In genomic region chr5:118029035-118029408, GRCm38 (mm10) we compare ENCODE assay signal across 8 mouse cellular contexts. TPM values are rescaled to one million over a fixed set of nuclear protein-coding genes. Genes with fewer than 3 reads are reported as not detected.
DNase-seq lines count a peak whose midpoint lies in the region; ATAC-seq and TF ChIP-seq lines count a peak whose summit lies in the region.

No protein-coding gene starts in this region.

- TF ChIP-seq CTCF in gastrocnemius, adult 2 months (IDR thresholded peaks at IDR 0.05) = no peak
- no peak for TF ChIP-seq CTCF in thymus, adult 2 months (IDR thresholded peaks at IDR 0.05; ENCODE audit: borderline replicate concordance, control insufficient read depth, extremely low read depth, insufficient read depth, low read length, poor library complexity)
- no peak for TF ChIP-seq CTCF in stomach, postnatal 0 days (IDR thresholded peaks at IDR 0.05; ENCODE audit: low read depth)

- H3K4me3 ChIP-seq in gastrocnemius, adult 2 months = peak overlapping the region; percentile 72
- H3K4me3 ChIP-seq in thymus, adult 2 months (ENCODE audit: control insufficient read depth, insufficient read depth, low read length) = peak overlapping the region; percentile 77
- peak overlapping the region; percentile 56 for H3K4me3 ChIP-seq in liver, embryonic 13.5 days (replicated peaks)
- peak overlapping the region; percentile 62 for H3K4me3 ChIP-seq in stomach, postnatal 0 days (ENCODE audit: low read depth, low read length)

- no peak for TF ChIP-seq EP300 in stomach, postnatal 0 days (optimal IDR thresholded peaks at IDR 0.05)

- no peak for TF ChIP-seq POLR2A in thymus, adult 2 months (IDR thresholded peaks at IDR 0.05; ENCODE audit: control insufficient read depth, extremely low read depth, insufficient read depth, low read length, poor library complexity)

- H3K4me2 ChIP-seq in liver, embryonic 13.5 days = peak overlapping the region; percentile 71
- H3K4me2 ChIP-seq in stomach, postnatal 0 days (replicated peaks; ENCODE audit: low read depth) = peak overlapping the region; percentile 96

- ATAC-seq in liver, embryonic 13.5 days (ENCODE audit: low read depth) = peak; percentile 16; the same call in 1 of the 2 replicates
- peak; percentile 31; the same call in 1 of the 2 replicates for ATAC-seq in stomach, postnatal 0 days (ENCODE audit: low FRiP score, low TSS enrichment)

- intact Hi-C loops in gastrocnemius, adult 2 months (cut with DNase I) = no loop called here
- intact Hi-C loops in gastrocnemius, postnatal 36 days (cut with DNase I) = no loop called here

- H3K36me3 ChIP-seq in thymus, adult 2 months (ENCODE audit: control insufficient read depth, insufficient read depth, low read length) = no peaks in the 10 kb centered on the region
- no peaks in the 10 kb centered on the region for H3K36me3 ChIP-seq in liver, embryonic 13.5 days
- H3K36me3 ChIP-seq in stomach, postnatal 0 days (ENCODE audit: control insufficient read depth, insufficient read depth, low read length) = no peaks in the 10 kb centered on the region

- no peaks in the 10 kb centered on the region for H3K9me3 ChIP-seq in liver, embryonic 13.5 days (replicated peaks)
- H3K9me3 ChIP-seq in stomach, postnatal 0 days (ENCODE audit: control insufficient read depth, low read length) = no peaks in the 10 kb centered on the region

- peaks cover 52% of the 10 kb centered on the region for H3K4me1 ChIP-seq in thymus, adult 2 months (replicated peaks; ENCODE audit: control insufficient read depth, insufficient read depth, low read length)
- H3K4me1 ChIP-seq in liver, embryonic 13.5 days (replicated peaks) = peaks cover 22% of the 10 kb centered on the region
- peaks cover 3% of the 10 kb centered on the region for H3K4me1 ChIP-seq in stomach, postnatal 0 days (replicated peaks; ENCODE audit: control insufficient read depth, insufficient read depth)

- DNase-seq in gastrocnemius, adult 2 months = no peak
- DNase-seq in gastrocnemius, postnatal 36 days = no peak
- no peak for DNase-seq in thymus, adult 2 months
- no peak for DNase-seq in thymus, postnatal 4 days
- no peak for DNase-seq in liver, embryonic 13.5 days
- DNase-seq in stomach, postnatal 0 days (ENCODE audit: low spot score) = peak; percentile 40
- no peak for DNase-seq in retina, embryonic 14.5 days (ENCODE audit: low spot score)
- no peak for DNase-seq in testis, postnatal 10 days (ENCODE audit: low spot score)

- 2% methylated on average over 12 of the region's 12 CpGs for WGBS in thymus, adult 2 months
- 5% methylated on average over 12 of the region's 12 CpGs for WGBS in liver, embryonic 13.5 days (ENCODE audit: insufficient replicate concordance)
- 7% methylated on average over 12 of the region's 12 CpGs for WGBS in stomach, postnatal 0 days

- H3K27ac ChIP-seq in gastrocnemius, adult 2 months = no peak overlapping the region
- H3K27ac ChIP-seq in thymus, adult 2 months (ENCODE audit: control insufficient read depth, insufficient read depth, low read length) = no peak overlapping the region
- no peak overlapping the region for H3K27ac ChIP-seq in liver, embryonic 13.5 days
- H3K27ac ChIP-seq in stomach, postnatal 0 days (replicated peaks) = no peak overlapping the region

- H3K9ac ChIP-seq in liver, embryonic 13.5 days = no peak overlapping the region
- peak overlapping the region; percentile 38; the same call in 1 of the 2 replicates for H3K9ac ChIP-seq in stomach, postnatal 0 days (ENCODE audit: low read length)

- peaks cover 17% of the 10 kb centered on the region for H3K27me3 ChIP-seq in thymus, adult 2 months (ENCODE audit: control insufficient read depth, insufficient read depth, low read length)
- H3K27me3 ChIP-seq in liver, embryonic 13.5 days = peaks cover 63% of the 10 kb centered on the region
- H3K27me3 ChIP-seq in stomach, postnatal 0 days (ENCODE audit: control insufficient read depth, insufficient read depth, low read length) = peaks cover 13% of the 10 kb centered on the region; the same call in 1 of the 2 replicates

RNA-seq across cellular contexts. Expression of gene Tesc, which starts 1.5 kb away (rescaled TPM):
- total RNA-seq in gastrocnemius, adult 2 months (2021) = under 1 TPM; 0.59 to 0.64 TPM
- total RNA-seq in gastrocnemius, postnatal 36 days (2021) = under 1 TPM; 0.44 to 0.71 TPM
- polyA plus RNA-seq in thymus, adult 2 months (2012; rRNA removed) = 48.4 and 50.5 TPM in 2 replicates
- 1.5 and 1.8 TPM in 2 replicates for polyA plus RNA-seq in liver, embryonic 13.5 days (2015; fragmentation: Nextera tagmentation; extraction: Ambion mirVana)
- 112 and 116 TPM in 2 replicates for polyA plus RNA-seq in stomach, postnatal 0 days (2015; fragmentation: Nextera tagmentation; extraction: Ambion mirVana)

RNA-seq across cellular contexts. Expression of gene Fbxo21, which starts 52.5 kb away (rescaled TPM):
- total RNA-seq in gastrocnemius, adult 2 months (2021) = 10 to 100 TPM; 11.8 to 13.3 TPM
- total RNA-seq in gastrocnemius, postnatal 36 days (2021) = 10 to 100 TPM in 1 of 2 experiments, 1 to 10 TPM in 1; 8.5 to 13.6 TPM
- 43.3 and 49.7 TPM in 2 replicates for polyA plus RNA-seq in thymus, adult 2 months (2012; rRNA removed)
- 16.9 and 19.6 TPM in 2 replicates for polyA plus RNA-seq in liver, embryonic 13.5 days (2015; fragmentation: Nextera tagmentation; extraction: Ambion mirVana)
- polyA plus RNA-seq in stomach, postnatal 0 days (2015; fragmentation: Nextera tagmentation; extraction: Ambion mirVana) = 19.2 and 20.7 TPM in 2 replicates

Comparison
In these comparisons a context has a peak if more than half of its experiments do, and no peak if none do; other contexts are left out.
1. RNA of gene Tesc, which starts 1.5 kb away (polyA plus RNA-seq): 112 to 116 TPM in stomach, postnatal 0 days and 48.4 to 50.5 TPM in thymus, adult 2 months; 1.5 to 1.8 TPM in liver, embryonic 13.5 days; every median in the first group is over 10 times any median in the second.
2. Peak in every context shown above with its lines, with median percentiles within 50 percentile points of each other: H3K4me3 ChIP-seq.